Mouse (Mus musculus): ENCODE results near the gene Zbtb43.

The Zbtb43 gene

DNA sequence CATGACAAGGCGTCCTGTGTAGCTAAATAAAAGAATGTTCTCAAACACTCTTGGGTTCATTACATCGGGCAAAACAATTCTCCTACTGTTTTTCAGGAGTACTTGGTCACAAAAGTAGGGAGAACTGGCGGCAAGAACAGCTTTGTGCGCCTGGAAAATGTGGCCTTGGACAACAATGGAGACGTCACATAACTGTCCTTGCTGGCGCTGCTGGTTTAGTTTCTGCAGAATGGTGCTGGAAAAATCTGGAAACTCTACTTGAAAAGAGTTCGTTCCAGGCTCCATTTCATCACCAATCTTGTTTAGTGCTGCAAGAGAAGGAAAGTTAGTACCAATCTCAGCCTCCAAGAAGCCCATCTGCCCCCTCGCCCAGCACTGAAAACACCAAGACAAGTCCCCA lies 13.5 kb downstream of the Zbtb43 start:
- DNase-seq (ENCODE audit: low spot score in 2 of 2) = no peak

DNA sequence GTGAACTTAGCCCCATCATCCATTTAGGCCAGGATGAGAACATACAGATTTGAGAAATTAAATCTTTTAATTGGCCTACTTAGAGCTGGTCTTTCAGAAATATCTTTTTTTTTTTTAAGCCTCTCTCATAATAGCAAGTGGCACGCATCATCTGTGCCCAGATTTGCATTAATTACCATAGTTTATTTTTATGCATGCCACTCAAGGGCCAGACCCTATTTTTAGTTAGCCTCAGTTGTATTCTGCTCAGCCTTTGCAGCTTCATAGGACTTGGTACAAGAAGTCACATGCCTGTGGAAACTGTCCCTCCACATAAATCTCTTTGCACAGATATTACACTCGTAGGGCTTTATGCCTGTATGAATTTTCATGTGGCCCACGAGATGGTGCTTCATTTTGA lies 14.9 kb downstream of the Zbtb43 start:
- no peak for DNase-seq (ENCODE audit: low spot score in 2 of 2)

DNA sequence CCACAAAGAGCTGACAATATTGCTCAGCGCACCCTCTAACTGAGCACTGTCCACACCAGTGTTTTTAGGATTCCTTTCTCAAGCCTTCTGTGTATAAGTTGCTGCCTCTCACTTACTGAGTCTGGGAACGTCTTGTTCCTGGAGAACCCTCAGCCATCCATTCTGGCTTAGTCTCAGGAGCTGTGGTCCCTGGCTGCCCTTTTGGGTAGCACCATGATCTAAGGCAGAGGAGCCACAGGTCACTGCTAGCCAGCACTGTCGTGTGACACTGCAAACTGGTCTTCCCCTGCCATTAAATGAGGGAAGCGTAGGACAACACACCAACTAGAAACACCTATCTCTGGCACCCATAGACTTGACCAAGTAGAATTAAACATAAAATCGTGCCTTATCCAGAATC lies 15.6 kb downstream of the Zbtb43 start:
- no peak for DNase-seq (ENCODE audit: low spot score in 2 of 2)

DNA sequence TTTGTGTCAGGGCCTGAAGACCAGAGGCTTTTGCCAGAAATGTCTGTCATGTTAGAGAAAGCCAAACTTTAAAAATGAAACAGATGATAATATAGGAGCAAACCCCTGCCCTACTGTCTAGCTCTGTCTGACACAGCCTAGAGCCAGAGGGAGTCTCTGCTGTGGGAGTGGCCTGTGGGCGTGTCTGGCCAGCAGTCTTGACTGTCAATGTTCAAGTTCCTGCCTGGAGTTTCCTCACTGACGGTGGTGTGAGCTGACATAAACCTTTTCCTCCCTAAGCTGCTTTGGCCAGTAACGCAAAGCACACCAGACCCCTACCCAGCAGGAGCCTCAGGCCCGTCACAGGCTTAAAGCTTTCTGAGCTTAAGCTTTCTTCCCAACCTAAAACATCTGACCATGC lies 16.2 kb downstream of the Zbtb43 start:
- no peak for DNase-seq (ENCODE audit: low spot score in 2 of 2)

DNA sequence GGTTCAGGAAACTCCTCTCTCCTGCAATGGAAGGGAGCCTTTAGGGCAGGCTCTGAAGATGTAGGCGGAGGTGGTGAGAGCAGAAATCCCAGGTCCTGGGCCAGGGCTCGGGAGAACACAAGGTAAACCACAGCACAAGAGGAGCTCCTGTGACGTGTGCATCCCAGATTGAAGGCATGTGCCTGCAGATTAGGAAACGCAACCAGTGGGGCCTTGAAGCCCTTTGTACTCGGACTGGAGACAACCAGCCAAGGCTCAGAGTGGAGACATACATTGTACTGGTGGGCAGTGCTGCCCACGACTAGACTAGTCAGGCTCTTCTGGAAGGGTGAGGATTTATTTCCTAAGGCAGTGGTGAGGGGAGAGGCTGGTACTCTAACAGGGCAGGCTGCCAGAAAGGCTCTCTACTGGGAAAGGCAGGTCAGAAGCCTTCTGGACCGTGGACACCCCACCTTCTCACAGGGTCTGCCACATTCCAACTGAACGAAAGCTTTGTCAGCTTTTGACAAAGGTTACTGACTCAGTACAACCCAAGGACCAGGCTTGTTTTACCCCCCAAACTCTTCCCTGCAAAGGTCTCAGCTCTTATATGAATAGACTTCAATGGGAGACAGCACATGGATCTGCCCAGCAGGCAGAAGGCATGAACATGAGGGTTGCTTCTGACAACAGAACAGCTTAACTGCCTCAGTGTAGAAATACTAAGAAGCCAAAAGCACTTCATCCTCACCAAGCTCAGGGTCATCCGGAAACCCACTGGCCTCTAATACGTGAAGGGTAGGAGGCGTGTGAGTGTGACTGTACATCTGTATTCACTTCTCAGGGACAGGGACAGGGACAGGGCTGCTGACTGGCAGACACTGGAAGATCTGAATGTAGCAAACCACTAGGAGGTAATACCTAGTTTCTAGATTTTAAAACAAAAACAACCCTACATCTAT lies 17.1 kb downstream of the Zbtb43 start:
- no peak for DNase-seq (ENCODE audit: low spot score in 2 of 2)

DNA sequence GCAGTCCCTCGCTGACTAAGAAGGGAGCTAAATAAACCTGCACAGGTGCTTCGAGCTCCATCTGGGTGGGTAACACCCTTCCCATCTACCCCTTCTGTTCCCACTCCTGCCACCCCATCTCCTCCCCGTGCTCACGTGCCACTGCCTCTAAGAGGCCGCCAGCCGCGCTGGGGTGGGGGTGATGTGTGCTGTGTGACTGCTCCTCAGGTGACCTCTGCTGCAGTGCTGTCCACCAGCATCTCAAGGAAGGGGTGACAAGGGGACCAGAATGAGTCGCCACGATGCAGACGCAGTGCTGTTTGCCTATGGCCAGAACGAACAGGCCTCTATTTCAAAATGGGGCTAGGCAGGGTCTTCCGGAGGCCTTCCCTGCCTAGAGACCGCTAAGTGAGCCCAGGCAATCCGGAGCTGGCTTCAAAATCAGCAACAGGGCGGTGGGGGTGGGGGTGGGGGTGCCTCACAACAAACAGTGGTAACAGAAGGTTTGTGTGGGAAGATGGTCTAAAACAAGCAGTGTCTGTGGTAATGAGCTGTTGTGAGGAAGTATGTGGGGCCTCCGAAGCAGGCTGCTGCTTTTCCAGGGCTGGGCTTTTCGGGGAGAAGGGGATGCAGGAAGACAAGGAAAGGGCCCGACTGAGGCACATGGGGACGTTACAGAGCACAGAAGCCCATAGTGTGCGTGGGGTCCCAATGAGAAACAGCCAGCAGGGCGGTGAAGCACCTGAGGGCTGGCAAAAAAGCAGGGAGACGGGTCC lies 19.1 kb downstream of the Zbtb43 start:
- DNase-seq (ENCODE audit: low spot score in 2 of 2) = no peak

DNA sequence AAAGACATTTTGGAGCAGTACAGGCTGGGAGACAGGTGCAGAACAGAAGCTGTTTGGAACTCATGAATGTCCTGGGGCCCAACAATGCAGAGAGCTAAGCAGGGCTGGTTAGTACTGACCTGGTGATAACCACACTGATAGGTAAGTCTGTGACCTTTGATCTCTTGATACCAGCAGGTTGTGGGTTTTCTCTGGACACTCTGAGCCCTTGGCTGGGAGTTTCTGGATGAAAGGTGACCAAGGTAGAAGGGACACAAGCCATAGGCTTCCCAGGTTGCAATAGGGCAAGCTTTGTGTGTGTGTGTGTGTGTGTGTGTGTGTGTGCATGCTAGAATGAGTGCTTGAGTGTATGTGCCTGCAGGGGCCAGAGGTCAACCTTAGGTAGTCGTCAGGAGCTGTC lies 21.6 kb downstream of the Zbtb43 start:
- no peak for DNase-seq (ENCODE audit: low spot score in 2 of 2)

DNA sequence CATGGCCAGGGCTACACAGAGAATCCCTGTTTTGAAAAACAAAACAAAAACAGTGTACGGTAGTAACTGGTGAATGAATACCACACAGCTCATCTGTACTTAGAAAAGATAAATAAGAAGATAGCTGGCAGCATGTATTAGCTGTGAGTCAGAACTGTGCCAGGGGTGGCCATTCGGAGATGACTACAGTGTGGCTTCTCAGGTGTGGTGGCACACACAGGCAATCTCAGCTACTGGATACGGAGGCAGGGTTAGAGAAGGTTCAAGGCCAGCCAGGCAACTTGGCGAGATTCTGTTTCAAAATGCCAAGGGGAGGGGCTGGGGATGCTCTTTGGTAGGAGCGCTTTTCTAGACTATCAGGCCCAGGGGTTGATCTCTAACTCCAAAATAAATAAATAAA lies 22.6 kb downstream of the Zbtb43 start:
- DNase-seq (ENCODE audit: low spot score in 2 of 2) = no peak

DNA sequence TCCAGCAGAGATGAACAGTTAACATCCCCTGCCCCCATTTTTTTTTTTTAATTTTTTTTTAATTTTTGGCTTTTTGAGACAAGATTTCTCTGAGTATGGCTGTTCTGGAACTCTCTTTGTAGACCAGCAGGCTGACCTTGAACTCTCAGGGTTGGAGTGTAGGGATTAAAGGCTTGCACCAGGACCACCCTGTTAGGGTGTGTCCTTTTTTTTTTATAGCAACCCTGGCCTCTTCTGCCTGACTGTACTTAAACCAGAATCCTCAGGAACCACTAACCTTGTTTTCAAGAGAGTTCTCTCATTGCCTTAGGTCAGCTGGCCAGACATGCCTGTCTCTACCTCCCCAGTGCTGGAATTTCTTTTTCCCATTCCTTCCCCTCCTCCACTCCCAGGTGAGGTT lies 23.5 kb downstream of the Zbtb43 start:
- DNase-seq (ENCODE audit: low spot score in 2 of 2) = no peak

DNA sequence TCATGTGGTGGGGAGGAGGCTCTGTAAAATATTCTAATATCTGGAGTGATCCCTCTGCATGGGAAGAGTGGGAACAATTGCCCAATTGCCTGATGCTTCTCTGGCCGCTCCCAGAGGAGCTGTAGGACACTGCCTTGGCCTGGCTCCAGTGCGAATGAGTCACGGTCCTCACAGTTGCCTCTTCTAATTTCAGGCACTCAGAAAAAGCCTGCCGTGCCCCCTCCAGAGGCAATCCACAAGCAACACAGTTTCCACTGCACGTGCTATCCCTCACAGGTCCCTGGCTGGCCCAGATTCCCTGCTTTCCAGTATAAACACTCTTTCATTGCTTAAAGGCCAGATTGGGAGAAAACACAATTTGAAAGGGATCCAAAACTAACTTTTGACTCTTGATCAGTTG lies 24.0 kb downstream of the Zbtb43 start:
- DNase-seq (ENCODE audit: low spot score in 2 of 2) = no peak

DNA sequence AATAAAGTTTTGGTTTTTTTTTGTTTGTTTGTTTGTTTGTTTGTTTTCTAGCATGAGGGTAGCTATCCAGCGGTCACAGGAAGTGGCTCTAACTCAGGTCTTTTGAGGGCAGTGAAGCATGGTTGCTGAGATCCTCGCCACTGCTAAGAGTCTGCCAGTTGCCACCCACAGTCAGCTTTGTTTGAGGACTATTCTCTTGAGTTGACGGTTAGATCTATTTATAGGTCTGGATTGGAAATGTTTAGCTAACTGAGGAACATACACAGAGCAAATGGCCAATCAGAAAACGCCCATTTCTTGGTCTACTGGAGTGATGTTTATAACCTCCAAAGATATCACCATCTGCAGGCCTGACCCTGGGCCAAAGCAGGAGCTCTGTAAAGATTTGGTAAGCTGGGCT lies 25.7 kb downstream of the Zbtb43 start:
- no peak for DNase-seq (ENCODE audit: low spot score in 2 of 2)

DNA sequence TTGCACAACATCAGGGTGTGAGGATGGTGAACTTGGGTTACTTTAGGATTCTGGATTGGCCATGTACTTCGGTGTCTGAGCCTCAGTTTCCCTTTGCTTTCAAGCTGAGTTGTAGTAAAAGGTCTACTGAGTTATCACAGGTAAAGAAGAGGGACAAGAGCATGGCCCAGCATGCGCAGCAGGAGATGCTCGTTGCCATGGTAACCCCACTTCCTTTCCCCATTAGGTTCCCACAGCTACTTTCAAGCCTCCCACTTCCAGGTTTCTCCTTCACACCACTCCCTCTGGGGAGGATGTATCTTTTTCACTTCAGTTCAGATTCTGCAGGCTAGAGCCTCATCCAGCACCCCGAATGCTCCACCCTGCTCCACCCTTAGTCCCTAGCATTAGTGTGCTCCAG lies 27.5 kb downstream of the Zbtb43 start:
- no peak for DNase-seq (ENCODE audit: low spot score in 2 of 2)

DNA sequence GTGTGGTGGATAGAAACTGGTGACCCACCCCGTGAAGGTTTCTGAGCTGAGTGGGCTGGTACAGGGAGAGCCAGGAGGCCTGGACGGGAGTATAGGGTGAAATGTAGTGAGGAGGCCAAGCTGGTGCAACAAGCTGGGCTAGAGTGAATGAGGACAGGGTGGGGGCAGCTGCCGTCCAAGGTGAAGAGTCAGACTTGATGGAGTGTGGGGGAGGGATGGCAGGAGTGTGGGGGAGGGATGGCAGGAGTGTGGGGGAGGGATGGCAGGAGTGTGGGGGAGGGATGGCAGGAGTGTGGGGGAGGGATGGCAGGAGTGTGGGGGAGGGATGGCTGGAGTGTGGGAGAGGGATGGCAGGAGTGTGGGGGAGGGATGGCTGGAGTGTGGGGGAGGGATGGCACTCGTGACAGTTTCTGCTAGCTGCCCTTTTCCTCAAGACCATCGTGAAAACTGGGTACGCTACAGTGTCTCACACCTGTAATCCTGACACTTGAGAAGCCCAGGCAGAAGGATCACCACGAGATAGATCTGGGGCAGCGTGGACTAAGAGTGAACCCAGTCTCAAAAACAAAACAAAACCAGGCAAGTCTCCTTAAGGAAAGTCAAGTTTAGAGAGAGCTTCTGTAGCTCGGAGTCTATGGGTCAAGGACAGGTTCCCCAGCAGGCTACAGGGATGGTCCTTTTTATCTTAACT lies 28.2 kb downstream of the Zbtb43 start:
- DNase-seq (ENCODE audit: low spot score in 2 of 2) = no peak

DNA sequence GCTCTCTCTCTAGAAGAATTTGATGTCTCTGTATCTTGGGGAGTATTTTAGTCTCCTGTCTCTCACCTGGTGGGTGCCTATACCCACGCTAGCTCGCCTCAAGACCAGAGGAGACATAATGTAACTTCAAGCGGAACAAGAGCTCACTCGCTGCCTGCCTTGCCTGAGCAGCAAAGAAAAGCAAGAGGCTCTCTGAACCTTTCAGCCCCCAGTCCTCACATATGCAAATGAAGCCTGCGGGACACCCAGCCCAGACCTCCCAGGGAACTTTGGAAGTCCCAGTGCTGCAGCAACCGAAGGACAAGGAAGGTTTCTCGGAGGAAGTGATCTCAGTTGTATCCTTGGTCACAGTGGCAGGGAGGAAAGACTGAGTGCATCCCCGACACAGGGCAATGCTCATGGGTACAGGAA lies 28.9 kb downstream of the Zbtb43 start:
- DNase-seq (ENCODE audit: low spot score in 2 of 2) = no peak

DNA sequence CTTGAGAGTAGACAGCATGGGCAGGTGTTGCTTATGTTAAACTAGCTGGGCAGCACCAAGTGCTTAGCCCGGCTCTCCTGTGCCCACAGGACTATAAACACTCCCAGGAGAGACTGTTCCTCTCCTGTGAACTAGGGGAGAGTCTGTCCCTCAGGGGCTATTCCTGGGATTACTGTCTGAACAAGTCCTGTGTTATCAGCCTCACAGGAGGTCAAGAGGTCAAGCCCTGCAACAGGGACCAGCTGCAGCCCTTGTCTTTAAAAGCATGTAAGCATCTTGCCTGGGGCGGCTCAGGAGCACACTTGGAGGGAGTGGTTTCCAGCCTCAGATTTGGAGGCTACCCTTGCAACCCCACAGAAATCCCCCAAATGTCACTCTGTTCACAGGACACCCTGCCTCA lies 30.0 kb downstream of the Zbtb43 start:
- no peak for DNase-seq (ENCODE audit: low spot score in 2 of 2)

DNA sequence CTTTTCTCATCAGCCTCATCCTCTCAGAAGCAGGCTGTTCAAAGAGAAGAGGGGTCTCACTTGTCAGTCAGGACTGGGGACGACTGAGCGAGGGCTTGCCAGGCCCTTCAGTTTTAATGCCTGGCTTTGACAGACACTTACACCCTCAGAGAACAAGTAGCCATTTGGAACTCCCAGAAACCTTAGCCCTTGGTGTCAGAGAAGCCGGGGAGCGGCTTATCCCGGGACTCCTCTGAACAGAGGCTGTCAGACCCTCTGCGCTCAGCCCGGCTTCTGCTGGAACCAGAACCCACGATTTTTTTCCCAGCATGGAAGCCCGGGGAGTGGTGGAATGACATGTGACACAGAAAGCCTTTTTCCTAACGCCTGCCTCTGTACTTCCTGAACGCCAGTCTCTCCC lies 31.2 kb downstream of the Zbtb43 start:
- no peak for DNase-seq (ENCODE audit: low spot score in 2 of 2)

DNA sequence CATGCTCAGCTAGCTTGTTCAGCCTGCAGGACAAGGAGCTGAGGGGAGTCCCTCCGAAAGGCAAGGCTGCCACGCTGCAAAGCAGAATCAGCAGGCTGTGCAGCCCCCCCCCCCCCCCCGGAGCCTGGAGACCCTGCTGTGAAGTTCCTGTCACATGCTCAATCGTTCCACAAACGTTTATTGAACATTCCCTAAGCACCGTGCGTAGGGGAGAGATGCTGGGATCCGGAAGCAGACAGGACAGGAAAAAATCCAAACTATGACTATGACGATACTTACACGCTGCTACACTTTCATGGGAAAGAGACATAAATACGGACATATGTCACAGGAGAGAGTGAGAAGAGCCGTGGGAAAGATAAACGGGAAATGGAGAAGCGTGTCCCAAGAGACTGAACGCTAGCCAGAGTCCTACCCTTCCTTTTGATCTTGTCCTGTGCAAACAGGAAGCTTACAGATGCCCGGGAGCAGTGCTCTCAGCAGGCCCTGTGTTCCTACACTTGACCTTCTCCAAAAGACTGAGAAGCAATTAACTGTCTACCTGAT lies 32.3 kb downstream of the Zbtb43 start:
- no peak for DNase-seq (ENCODE audit: low spot score in 2 of 2)

DNA sequence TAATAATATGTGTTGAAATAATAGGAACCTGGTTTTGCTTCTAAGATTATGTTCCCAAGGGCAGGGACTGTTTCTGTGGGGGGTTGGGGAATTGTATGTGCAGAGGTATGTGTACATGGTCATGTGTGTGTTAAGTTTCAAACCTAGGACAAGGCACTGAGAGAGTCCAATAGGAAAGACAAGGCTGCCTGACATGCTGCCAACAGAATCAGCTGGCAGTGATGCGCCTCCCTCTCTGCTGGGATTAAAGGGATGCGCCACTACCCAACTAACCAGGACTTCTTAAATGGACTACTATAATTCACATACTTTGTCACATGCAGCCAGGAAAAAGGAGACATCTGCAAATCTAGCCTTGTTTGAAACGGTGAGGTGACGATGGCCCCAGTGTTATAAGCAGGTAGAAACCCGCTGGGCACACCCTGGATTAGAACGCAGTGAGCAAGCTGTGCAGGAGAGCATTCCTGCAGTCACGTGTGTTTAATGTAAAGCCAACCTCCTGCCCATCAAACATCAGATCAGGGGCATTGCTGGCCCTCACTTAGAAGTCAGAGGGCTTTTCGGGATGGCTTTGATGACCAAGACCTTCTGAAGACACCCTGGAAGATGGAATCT lies 33.2 kb downstream of the Zbtb43 start:
- no peak for DNase-seq (ENCODE audit: low spot score in 2 of 2)

DNA sequence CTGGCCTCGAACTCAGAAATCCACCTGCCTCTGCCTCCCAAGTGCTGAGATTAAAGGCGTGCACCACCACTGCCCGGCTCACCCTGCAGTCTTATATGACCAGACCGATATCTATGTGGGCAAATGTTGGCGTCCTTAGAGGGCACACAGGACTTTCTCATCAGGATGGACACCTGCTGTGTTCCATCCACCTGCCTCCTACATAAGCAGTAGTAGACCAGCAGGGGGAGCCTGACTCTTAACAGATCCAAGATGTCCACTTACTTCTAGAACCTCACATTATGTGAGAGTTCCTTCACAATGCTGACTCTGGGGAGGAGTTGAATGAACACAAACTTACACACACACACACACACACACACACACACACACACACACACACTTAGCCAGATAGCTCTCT lies 35.5 kb downstream of the Zbtb43 start:
- DNase-seq (ENCODE audit: low spot score in 2 of 2) = peak; percentile 57 to 75

DNA sequence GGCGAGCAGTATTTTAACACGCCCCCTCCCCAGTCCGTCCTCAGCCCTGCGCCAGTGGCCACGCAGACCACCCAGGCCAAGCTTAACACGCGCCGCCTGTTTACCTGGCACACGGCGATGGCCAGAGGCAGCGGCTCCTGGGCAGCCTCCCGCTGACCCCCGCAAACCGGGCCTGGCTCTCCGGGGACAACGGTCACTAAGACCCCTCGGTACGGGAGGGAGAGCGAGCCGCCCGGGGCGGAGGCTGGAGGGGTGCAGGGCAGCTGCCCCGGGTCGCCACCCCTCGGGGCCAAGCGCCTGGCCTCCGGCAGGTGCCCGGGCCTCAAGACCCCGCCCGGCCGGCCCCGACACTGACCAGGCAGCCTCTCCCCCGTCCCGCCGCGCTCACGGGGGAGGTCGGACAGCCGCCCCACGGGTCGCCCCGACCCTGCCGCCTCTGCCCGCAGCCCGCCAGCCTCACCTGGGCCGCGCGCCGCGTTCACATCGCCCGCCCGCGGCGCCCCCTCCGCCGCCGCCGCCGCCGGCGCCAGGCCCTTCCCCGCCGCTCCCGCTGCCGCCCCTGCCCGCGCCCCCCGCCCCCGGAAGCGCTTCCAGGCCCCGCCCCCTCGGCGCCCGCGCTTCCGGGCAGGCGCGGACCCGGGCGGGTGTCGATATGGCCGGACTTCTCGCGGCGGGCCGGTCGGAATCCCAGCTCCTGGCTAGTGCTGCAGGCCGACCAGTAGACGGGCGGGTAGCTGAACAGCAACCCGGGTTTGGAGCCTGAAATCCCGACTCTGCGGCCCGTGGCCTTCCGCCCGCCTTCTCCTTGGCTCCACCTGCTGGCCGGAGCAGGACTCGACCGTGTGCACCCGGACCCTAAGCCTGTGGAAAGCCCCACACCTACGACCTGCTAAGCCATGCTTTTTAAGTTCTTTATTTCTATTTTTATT lies 37.3 kb downstream of the Zbtb43 start, which contains the start of gene Zbtb34:
Gene Zbtb34, minus strand, starts transcription at position 554 of the 929 bp plus-strand sequence.
- DNase-seq (ENCODE audit: low spot score in 2 of 2) = peak; percentile 68 to 88
